Mouse (Mus musculus) thymus, adult 2 months (tissue): Measurements from ENCODE around the gene Acot7.

ENCODE experiments used
- CTCF ChIP-seq: fragments of 200-500 bp; IDR thresholded peaks from 2 replicates; pipeline ENCODE4 v1.5.1; 2012; ENCODE audit warnings: mild to moderate bottlenecking, control low read depth, low read length, moderate library complexity, borderline replicate concordance; ENCODE audit not compliant: control insufficient read depth, poor library complexity, insufficient read depth; ENCODE audit errors: extremely low read depth
- POLR2A ChIP-seq: fragments of 200-500 bp; IDR thresholded peaks from 2 replicates; pipeline ENCODE4 v1.6.1; 2012; ENCODE audit warnings: mild to moderate bottlenecking, low read length, control low read depth, moderate library complexity; ENCODE audit not compliant: control insufficient read depth, poor library complexity, insufficient read depth; ENCODE audit errors: extremely low read depth

DNA sequence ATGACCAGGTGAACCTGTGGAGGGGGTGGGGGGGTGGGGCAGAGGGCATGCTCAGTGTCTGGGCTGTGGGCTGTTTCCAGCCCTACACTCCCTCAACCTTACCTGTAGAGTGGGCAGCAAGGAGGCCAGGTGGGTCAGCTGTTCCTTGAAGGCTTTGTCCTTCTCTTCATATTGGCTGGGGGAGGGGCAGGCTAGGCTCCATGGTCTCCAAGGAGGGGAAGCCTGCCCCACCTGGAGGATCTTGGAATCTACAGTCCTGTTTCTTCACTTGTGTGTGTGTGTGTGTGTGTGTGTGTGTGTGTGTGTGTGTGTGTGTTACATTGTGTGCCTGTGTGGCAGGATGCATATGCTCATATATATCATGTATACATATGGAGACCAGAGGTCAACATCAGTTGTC is 136.0 kb downstream of the Acot7 start:
- TF ChIP-seq POLR2A (no peak), CTCF (no peak)
